Mouse (Mus musculus) cerebellum, adult 9-11 months (tissue): Measurements from ENCODE around the gene 4933405L10Rik.

Experiments
- DNase-seq: peaks from one replicate; pipeline ENCODE4 v3.0.0; 2022

Gene 4933405L10Rik

DNA sequence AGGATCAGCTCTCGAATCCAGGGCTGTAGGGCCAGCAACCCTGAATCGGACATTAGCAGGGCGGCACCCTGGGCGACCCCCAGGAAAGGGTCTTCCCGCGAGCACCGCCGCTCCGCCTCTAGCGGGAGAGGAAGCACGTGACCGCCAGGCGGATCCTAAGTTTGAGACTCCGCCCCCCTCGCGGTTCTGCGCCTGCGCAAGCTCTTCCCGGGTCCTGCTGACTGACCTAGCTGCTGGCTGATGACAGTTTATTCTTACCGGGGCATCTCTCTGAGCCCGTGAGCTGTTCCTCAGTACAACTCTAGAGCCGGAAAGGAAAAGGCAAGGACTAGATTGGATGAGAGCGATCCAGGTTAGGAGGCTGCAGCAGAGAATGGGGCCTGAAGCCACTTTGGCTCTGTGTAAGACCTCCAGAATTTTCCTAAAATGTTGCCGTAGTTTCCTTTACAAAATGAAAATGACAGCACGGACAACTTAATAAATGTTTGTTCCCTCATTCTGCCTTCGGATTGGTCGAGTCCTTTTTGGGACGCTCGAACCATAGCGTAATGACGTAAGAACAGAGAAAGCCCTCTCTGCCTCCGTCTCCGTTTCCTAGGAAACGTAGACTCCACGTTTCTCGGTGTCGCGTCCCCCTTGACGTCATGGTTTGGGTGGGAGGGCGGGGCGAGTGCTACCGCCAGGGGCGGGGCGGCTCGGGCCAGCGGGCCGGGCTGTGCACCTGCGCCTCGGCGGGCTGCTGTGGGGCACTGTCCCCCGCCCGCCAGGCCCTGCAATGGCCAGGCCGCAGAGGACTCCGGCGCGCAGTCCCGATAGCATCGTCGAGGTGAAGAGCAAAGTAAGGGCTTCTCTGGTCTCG is 6.3 kb upstream of the 4933405L10Rik start, which contains the start of the genes Acd and Pard6a:
Gene Acd, minus strand, starts transcription at position 137 of the 859 bp plus-strand sequence.
Gene Pard6a, plus strand, starts transcription at position 183 of the 859 bp plus-strand sequence.
- DNase-seq = peak; percentile 96

DNA sequence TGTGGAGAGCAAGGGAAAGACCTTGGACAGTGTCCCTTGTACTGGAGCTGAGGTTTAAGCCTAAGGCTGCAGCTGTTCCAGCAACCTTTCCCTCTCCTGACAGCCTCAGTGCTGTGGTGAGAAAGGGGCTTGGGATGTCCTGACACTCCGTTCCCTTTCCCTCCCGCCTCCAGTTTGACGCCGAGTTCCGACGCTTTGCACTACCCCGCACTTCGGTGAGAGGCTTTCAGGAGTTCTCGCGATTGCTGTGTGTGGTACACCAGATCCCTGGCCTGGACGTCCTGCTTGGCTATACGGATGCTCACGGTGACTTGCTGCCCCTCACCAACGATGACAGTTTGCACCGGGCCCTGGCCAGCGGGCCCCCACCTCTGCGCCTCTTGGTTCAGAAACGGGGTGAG is 5.5 kb upstream of the 4933405L10Rik start:
- no peak for DNase-seq

DNA sequence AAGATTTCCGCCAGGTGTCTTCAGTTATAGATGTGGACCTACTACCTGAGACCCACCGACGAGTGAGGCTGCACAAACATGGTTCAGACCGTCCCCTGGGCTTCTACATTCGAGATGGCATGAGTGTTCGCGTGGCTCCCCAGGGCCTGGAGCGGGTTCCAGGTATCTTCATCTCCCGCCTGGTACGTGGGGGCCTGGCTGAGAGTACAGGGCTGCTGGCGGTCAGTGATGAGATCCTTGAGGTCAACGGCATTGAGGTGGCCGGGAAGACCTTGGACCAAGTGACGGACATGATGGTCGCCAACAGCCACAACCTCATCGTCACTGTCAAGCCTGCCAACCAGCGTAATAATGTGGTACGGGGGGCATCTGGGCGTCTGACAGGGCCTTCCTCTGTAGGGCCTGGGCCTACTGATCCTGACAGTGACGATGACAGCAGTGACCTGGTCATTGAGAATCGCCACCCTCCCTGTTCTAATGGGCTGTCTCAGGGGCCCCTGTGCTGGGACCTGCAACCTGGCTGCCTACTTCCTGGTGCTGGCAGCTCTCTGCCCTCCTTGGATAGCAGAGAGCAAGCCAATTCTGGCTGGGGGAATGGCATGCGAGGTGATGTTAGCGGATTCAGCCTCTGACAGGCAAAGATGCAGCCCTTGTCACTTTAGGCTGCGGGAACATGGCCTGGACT is 4.6 kb upstream of the 4933405L10Rik start:
- DNase-seq = peak; percentile 74

DNA sequence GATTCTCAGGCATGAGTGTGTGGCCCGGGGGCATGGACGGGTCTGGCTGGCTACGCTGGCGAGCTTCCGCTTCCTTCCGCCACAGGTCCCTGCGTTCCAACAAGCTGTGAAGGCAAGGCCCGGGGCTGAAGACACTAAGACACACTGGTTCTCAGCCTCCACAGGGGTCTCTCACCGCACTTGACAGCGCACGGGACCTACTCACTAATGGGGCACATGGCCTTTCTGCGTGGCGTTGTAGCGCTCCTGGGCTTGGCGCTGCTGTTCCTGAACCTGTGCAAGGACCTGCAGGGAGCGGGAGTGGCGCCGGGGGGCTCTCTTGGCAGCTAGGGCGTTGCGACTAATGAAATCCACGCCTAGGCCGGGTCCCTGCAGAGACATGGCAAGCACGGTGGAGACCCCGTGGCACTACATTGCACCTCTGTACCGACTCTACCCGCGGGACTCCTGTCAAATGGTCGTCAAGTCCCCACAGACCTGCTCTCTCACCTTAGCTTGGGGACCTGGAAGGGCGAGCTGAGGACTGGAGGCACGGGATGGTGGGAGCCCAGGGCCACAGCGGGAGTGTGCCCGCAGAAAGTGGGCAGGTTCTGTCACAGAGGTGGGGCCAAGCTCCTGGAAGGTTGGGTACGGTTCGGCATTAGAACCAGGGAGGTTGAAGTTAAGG is 3.2 kb upstream of the 4933405L10Rik start:
- DNase-seq = peak; percentile 77

DNA sequence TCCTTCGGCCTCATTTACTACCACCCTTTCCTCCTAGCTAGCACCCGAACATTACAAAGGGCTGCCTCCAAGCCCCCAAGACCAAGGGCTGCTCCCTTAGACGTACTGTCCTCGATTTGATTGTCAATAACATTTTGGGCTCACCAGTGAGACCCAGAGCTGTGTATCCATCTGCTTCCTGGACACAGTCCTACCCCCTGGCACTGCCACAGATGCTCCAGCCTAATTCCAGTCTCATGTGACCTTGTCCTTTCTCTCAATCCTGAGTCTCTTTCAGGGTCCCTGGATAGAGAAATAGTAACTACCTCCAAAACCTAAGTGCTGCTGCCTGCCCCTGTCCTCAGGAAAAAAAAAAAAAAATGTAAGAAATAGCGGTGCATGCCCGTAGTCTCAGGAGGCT is 2.5 kb upstream of the 4933405L10Rik start:
- DNase-seq = peak; percentile 92

DNA sequence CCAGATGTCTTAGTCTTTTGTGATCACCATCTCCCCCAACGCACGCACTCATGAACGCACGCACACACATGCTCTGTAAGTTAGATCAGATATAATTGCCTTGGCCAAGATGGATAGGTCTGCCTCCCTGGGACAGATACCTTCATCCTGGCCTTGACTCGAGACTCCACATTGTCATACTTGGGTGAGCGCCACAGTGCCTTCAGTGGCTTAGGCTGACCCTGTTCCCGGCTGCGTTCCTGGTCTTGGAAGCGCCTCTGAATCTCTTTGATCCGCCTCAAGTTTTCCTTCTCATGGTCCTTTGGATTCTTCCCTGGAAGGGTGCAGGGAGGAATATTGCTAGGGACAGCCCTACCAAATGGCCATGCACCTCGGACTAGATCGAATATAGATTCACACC is 1.0 kb upstream of the 4933405L10Rik start:
- no peak for DNase-seq

DNA sequence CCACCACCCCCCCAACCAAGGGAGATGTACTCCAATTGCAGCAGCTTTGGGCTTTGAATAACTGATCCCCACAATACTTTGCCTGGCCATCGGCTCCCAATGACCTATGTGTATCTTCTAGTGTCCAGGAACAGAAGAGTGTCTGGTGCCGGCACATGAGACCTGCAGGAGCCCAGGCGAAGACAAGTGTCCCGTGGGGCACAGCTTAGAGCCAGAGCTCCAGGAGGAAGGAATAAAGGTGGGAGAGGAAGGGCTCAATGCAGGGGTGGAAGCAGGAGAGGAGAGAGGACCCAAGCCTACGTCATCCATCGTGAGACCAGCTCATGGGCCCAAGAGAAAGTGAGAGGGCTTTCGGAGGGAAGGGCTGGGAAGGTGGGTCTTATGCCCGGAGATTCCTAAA is 1.2 kb downstream of the 4933405L10Rik start:
- DNase-seq = no peak

DNA sequence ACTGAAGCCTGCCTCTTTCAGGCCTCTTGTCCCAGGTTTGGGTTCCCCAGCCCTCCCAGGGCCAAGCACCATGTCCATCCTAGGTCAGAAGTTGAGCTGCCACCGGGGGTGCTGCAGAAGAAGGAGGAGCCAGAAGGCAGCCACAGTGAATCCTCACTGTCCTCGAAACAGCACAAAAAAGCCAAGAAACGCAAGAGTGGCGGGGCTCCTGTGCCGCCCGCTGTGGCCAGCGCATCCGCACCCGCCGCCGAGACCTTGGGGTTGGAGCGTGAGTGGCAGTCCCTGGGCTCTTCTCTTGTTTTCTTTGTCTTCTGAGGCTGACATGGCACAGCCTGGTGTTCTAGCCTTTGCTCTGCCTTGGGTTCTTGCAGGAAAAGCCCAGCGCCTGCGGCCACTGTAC is 1.9 kb downstream of the 4933405L10Rik start:
- no peak for DNase-seq

DNA sequence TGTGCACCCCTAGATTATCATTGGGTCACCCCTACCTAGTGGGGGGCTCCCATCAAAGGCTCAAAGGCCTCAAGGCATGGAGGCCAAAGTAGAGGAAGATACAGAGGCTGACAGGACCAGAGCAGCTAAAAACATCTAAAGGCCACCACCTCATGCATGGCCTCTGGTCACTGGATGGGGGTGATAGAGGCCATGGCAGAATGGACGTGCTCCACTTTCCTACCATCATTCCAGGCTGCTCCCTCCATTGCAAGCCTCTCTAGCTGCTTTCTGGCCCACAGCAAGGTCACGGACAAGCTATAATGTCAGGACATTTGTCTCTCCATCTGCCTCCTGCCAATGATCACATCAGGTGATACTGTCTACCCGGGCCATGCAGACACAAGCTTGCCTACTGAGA is 4.8 kb downstream of the 4933405L10Rik start:
- no peak for DNase-seq

DNA sequence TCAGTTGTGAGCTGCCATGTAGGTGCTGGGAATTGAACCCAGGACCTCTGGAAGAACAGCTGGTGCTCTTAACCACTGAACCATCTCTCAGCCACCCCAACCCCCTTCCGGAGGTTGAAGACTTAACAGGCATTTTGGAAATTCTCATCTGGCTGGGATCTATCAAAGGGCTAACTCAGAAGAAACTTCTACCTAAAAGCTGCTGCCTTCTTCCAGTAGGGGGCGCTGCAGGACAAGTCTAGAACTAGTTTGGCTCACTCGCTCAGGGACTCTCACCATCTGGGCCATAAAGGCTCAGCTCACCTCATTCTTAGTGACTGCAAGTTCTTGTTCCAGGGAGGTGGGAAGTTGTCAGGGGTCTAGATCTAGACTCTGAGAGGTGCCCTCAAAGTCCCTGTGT is 6.7 kb downstream of the 4933405L10Rik start:
- peak; percentile 83 for DNase-seq

DNA sequence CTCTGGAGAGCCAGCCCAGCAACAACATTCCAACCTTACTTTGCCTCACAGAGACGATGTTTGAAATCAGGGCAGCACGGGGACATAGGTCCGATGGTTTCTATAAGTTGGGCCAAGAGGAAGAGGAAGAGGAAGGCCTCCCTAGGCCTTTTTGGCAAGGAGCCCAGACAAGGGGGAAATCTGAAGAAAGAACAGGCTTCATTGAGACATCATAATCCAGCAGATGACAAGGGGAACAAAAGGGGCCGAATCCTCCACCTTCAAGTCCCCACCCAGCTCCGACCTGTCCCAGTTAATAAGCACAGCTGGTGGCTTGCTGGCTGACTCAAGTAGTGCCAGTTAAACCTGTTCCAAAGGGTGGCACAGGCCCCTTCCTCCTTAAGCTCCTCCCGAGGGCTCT is 7.6 kb downstream of the 4933405L10Rik start:
- DNase-seq = no peak

DNA sequence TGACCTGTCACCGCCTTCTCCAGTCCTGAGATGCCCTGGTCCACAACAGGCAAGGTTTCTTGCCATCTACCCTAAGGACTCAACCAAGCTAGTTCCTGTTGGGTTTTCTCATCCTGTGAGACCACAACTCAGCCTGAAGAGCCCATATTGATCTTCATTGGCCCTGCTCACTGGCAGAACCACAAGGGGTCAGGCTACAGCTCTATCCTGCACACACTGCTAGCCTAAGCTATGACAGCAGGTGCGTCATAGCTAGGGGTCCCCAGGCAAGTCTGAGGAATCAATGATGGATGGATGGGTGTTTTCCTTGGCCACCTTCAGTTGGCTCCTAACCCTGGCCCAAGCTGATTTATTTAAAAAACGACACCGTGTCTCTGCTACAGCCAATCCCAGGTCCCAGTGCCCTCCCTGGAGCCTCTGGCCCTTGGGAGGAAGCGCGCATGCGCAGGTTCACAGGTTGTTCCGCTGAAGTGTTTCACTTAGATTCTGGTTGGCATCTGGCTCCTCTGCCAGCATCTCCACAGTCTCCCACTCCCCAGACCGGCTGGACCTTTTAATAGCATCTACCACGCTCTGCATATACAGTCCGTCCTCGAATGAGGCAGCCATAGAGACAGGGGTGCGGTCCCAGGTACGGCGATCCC is 9.0 kb downstream of the 4933405L10Rik start:
- DNase-seq = no peak

DNA sequence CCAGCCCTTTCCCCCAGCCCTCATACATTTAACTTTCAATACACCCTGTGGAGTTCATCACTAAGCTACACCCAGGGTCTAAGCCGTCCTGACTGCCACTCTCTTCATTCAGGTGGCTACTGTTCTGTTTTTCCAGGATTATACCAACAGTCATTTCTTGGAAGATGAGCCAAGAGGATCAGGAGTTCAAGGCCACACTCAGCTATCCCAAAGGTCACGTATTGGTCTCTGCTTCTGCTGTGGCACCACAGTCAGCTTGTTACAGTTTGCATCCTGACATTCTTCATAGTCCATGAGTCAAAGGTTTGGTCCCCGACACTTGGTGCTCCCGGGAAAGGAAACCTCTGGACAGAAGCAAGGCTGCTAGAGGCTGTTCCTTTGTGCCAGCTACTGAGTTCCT is 12.2 kb downstream of the 4933405L10Rik start:
- no peak for DNase-seq

DNA sequence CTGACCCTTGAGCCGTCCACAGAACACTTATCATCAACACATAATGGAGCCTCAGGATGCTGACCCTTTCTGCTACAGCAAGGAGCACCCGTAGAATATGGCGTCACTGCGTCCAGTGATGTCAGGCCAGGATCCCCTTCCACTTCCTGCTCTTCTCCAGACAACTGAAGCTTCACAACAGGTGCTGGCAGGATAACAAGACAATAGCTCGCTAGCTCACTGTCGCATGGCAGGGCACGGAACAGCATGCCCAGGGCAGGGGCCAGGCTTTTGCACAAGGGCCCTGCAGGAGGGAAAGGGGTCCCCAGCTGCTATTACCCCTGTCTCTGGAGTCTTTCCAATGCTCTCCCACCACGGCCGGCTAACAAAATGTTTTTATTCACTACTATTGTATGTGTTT is 15.4 kb downstream of the 4933405L10Rik start:
- no peak for DNase-seq

DNA sequence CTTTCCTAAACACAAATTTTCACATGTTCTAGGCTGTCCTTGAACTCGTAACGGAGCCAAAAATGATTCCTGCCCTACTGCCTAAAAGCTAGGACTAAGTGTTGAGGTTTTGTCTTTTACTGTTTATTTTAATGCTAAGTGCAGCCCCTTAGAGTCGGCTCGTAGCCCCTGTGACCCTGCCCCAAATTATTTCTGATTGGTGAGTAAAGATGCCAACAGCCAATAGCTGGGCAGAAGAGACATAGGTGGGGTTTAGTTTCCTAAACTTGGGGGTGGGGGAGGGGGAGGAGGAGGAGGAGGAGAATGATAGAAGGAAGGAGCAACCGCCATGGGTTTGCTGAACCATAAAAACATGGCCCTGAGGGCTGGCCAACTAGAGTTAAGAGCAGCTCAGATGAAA is 18.3 kb downstream of the 4933405L10Rik start:
- DNase-seq = no peak

DNA sequence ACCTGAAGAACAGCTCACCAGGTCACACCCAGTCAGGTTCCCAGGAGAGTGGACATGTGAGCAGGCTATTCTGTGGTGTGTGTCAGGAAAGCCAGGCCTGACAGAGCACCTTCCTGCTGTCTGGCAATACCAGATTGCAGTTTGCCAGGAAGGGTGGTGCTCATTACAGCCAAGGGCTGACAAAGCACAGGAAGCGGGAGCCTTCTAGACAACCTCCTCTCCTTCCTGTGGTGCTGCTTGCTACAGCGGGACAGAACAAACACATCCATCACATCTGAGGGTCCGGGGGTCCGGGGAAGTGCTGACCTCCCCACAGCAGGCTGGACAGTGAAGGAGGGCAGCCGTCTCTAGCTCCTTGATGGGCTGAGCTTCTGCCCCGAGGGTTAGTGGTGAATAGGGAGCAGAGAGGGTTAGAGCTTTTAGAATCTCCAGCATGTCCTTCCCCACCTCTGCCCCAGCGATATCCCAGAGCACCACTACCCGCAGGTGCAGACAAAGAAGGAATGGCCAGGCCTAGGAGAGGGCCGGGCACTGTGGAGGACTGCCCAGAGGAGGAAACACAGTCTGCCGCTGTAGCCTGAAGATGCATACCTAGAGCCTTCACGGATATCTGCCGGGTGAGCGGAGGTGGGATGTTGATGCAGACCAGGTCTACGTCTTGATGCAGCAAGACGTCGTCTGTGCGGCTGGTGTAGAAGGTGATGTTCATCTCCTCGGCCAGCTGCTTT is 20.1 kb downstream of the 4933405L10Rik start:
- DNase-seq = no peak

DNA sequence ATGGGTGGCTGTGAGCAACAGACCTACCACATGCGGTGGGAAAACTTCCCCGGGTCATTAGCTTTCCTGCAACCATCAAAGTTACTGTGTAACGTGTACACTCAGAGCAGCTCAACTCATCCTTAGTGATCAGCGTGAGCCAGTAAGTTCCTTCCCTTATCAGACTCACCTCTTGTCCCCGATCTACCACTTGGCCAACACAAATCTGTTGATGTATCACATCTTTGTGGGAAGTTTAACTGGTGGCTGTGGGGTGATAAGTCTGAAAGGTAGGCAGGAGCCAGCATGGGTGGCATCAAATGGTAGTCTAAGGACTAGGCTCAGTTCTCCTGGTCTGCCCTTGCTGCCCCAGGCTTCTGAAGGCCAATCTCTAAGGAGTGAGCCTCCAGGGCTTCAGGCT is 24.7 kb downstream of the 4933405L10Rik start:
- no peak for DNase-seq

DNA sequence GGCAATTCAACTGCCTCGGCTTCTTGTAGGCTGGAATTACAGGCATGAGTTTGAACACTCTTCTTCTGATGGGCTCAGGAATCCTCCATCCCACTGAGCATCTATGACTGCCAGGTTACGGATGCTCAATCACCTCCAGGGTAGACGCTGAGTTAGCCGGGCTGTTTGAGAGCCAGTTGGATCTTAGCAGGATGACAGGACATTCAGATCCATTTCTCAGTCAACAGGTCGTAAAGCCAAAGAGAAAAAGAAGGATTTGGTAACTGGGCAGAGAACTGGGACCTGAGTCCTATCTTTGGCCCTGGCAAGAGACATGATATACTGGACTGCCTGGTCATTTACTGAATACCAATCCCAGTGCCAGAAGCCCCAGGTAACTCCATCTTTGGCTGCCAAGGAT is 31.8 kb downstream of the 4933405L10Rik start:
- no peak for DNase-seq

DNA sequence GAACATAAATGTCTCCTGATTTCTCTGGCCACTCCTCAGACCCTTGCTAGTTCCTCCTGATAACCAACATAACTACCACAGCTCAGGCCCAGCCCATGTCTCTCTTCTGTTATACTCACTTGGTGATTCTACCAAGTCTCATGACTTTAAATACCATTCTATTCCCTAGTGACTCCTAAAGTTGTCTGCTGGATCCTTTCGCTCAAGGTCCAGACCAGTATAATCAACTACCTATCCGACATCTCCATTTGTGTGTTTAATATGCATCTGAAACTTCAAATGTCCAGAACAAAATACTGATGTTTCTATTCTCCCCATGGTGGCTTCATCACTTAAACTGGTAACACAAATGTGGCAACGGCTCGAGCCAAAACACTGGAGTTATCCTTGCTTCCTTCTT is 35.8 kb downstream of the 4933405L10Rik start:
- DNase-seq = no peak

DNA sequence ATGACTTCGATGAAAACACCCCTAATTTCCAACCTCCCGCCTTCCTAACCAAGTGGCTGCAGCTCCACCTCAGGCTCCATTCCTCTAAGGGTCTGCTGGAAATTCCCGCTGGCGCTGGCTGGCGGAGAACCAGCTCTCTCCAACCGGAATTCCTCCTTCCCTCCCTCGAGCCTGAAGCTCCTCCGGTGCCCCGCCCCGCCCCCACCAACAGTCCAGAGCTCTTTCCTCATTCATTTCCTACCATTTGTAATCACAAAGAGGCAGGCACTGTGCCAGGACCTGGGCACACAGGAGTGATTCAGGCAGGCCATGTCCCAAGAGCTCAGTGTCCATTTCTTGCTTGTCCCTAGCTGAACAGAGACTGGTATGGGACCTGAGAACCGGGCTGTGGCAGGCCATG is 43.2 kb downstream of the 4933405L10Rik start:
- DNase-seq = peak; percentile 58

DNA sequence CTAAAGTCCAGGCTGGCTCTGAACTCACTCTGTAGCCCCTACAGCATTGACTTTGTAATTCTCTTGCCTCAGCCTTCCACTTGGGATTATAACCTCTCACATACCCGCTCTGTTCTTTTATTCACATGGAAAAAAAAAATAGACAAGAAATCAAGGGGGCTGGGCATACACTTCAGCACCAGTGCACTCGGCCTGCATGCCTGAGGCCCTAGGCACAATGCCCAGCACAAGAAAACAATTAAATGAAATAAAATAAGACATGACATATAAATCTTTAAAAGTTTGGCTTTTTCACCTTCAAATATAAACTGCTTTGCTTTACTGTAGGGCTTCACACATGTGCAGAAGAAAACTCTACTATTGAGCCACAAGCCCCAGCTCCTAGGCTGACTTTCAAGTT is 46.5 kb downstream of the 4933405L10Rik start:
- DNase-seq = no peak

DNA sequence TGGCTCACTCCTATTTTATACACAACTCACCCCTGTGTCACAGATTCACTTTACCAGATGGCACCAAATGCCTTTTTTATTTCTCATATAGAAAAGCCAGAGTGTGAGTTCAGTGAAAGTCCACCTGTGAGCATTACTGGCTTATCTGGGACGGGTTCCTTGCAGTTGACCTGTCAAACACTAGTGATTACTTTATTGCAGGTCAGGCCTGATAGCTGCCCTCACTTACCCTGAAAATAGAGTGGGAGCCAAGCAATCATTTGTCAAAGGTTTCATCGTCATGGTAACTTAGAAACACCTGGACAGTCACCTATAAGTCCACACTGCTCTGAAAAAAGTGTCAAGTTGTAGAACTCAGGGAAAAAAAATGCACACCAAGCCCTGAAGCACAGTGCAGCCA is 47.2 kb downstream of the 4933405L10Rik start:
- no peak for DNase-seq
